Mouse (Mus musculus): ENCODE measurements around the gene Jdp2.

The Jdp2 gene

GRCm38 (mm10) chr12:85598611-85599477 lies at the start of gene Jdp2:
Gene Jdp2, plus strand, starts transcription at chr12:85599027.
- peak; percentile 98 for DNase-seq

- DNase-seq, result no peak
Observed at GRCm38 (mm10) chr12:85549661-85550060, 49.2 kb upstream of the Jdp2 start.

- DNase-seq, result no peak
Observed at GRCm38 (mm10) chr12:85550435-85550834, 48.4 kb upstream of the Jdp2 start.

GRCm38 (mm10) chr12:85559299-85559698 lies 39.5 kb upstream of the Jdp2 start:
- DNase-seq, result no peak

- no peak for DNase-seq
Observed at GRCm38 (mm10) chr12:85565441-85565840, 33.4 kb upstream of the Jdp2 start.

- DNase-seq, result no peak
Observed at GRCm38 (mm10) chr12:85568298-85568697, 30.5 kb upstream of the Jdp2 start.

GRCm38 (mm10) chr12:85569393-85570157 lies 29.3 kb upstream of the Jdp2 start:
- DNase-seq, result peak; percentile 32

GRCm38 (mm10) chr12:85570158-85570540 lies 28.7 kb upstream of the Jdp2 start:
- DNase-seq, result no peak

- DNase-seq, result no peak
Observed at GRCm38 (mm10) chr12:85571312-85571711, 27.5 kb upstream of the Jdp2 start.

GRCm38 (mm10) chr12:85572047-85572475 lies 26.8 kb upstream of the Jdp2 start:
- peak; percentile 83 for DNase-seq

GRCm38 (mm10) chr12:85574806-85575495 lies 23.9 kb upstream of the Jdp2 start:
- DNase-seq, result peak; percentile 21

GRCm38 (mm10) chr12:85575496-85575840 lies 23.4 kb upstream of the Jdp2 start:
- no peak for DNase-seq

- DNase-seq, result no peak
Observed at GRCm38 (mm10) chr12:85581261-85582066, 17.4 kb upstream of the Jdp2 start.

GRCm38 (mm10) chr12:85582067-85582316 lies 16.8 kb upstream of the Jdp2 start:
- DNase-seq, result no peak

- DNase-seq, result peak; percentile 62
Observed at GRCm38 (mm10) chr12:85585761-85586258, 13.0 kb upstream of the Jdp2 start.

- DNase-seq, result no peak
Observed at GRCm38 (mm10) chr12:85589870-85590382, 8.9 kb upstream of the Jdp2 start.

GRCm38 (mm10) chr12:85592943-85593342 lies 5.9 kb upstream of the Jdp2 start:
- no peak for DNase-seq

- DNase-seq, result no peak
Observed at GRCm38 (mm10) chr12:85594390-85594789, 4.4 kb upstream of the Jdp2 start.

GRCm38 (mm10) chr12:85598053-85598452 lies 774 bp upstream of the Jdp2 start:
- DNase-seq, result no peak

- peak; percentile 58 for DNase-seq
Observed at GRCm38 (mm10) chr12:85599478-85600152, 788 bp downstream of the Jdp2 start.

- no peak for DNase-seq
Observed at GRCm38 (mm10) chr12:85600637-85601036, 1.8 kb downstream of the Jdp2 start.

GRCm38 (mm10) chr12:85601531-85601930 lies 2.7 kb downstream of the Jdp2 start:
- DNase-seq, result no peak

All from lung, postnatal 14 days (tissue).